Mouse (Mus musculus): Measurements from ENCODE around the gene Mob3b.

DNA sequence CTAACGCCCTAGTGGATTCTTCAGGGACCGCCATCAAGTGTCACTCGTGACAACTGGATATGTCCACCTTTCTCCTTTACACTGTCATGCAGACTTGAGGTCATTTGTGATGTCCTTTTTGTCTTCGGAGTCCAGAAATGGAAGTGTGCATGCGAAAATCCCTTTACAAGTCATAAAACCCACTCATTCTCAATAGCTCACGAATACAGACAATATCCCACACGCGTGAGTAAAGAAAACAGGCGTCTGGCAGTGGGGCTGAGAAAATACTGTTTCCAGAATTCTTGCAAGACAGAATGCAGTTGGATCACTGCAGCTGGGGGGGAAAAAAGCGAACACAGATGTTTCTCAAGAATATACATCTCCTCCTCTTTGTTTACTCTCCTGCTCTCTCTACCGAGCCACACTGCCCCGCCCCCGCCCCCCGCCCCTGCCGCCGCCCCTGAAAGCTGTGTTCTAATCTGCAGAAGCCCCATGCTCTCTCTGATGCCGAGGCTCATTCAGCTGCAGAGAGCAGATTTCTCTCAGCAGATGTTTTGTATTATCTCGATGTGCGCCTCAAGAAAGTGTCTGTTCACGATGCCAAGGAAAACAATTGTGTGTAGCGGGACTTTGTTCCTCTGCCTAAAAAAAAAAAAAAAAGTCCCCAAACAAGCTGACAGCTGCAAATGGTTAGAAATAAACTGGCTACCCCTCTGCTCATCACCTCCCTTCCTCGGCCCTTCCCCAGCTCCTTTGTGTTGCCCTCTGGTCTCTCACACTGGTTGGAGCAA, 164.2 kb downstream of the Mob3b start:
- TF ChIP-seq CTCF (IDR thresholded peaks at IDR 0.05; ENCODE audit: control insufficient read depth, insufficient read depth, low read length) (no peak), POLR2A (IDR thresholded peaks at IDR 0.05; ENCODE audit: borderline replicate concordance, control insufficient read depth, low read depth, low read length) (no peak)
